Mouse (Mus musculus) thymus, adult 18-20 months (tissue): Measurements from ENCODE around the gene Entpd4b.
"Not testable (repeated sequence)": the region's sequence is repeated elsewhere in the genome, so short reads cannot be mapped to it uniquely, and the experiment has no call there.

Experiments
- DNase-seq, 2 experiments: peaks; one replicate each; pipeline ENCODE4 v3.0.0; 2022; ENCODE audit warnings: mixed read lengths in 2 of 2

Gene Entpd4b

GRCm38 (mm10) chr14:69555110-69555831 lies at the start of gene Entpd4b:
TSS of gene Entpd4b (plus strand) at chr14:69555424.
- not testable (repeated sequence) for DNase-seq

- DNase-seq: not testable (repeated sequence)
Measured at GRCm38 (mm10) chr14:69507000-69507399, 48.2 kb upstream of the Entpd4b start.

- not testable (repeated sequence) for DNase-seq
Measured at GRCm38 (mm10) chr14:69512449-69512848, 42.8 kb upstream of the Entpd4b start, which contains the start of gene Gm27179. TSS of gene Gm27179 (minus strand) at chr14:69512549.

GRCm38 (mm10) chr14:69520810-69521209 lies 34.4 kb upstream of the Entpd4b start:
- DNase-seq: not testable (repeated sequence)

- DNase-seq: not testable (repeated sequence)
Measured at GRCm38 (mm10) chr14:69523001-69523400, 32.2 kb upstream of the Entpd4b start.

- not testable (repeated sequence) for DNase-seq
Measured at GRCm38 (mm10) chr14:69526202-69526601, 29.0 kb upstream of the Entpd4b start.

GRCm38 (mm10) chr14:69536539-69536938 lies 18.7 kb upstream of the Entpd4b start:
- DNase-seq: not testable (repeated sequence)

GRCm38 (mm10) chr14:69540113-69540512 lies 15.1 kb upstream of the Entpd4b start:
- DNase-seq: not testable (repeated sequence)

- not testable (repeated sequence) for DNase-seq
Measured at GRCm38 (mm10) chr14:69542695-69543094, 12.5 kb upstream of the Entpd4b start.

- not testable (repeated sequence) for DNase-seq
Measured at GRCm38 (mm10) chr14:69544033-69544432, 11.2 kb upstream of the Entpd4b start.

- DNase-seq: not testable (repeated sequence)
Measured at GRCm38 (mm10) chr14:69545052-69545451, 10.2 kb upstream of the Entpd4b start.

GRCm38 (mm10) chr14:69547310-69547709 lies 7.9 kb upstream of the Entpd4b start:
- not testable (repeated sequence) for DNase-seq

- not testable (repeated sequence) for DNase-seq
Measured at GRCm38 (mm10) chr14:69556820-69557219, 1.6 kb downstream of the Entpd4b start.

GRCm38 (mm10) chr14:69557550-69557949 lies 2.3 kb downstream of the Entpd4b start:
- DNase-seq: not testable (repeated sequence)
